Mouse (Mus musculus): ENCODE data around the gene Ak5.

Gene Ak5

DNA sequence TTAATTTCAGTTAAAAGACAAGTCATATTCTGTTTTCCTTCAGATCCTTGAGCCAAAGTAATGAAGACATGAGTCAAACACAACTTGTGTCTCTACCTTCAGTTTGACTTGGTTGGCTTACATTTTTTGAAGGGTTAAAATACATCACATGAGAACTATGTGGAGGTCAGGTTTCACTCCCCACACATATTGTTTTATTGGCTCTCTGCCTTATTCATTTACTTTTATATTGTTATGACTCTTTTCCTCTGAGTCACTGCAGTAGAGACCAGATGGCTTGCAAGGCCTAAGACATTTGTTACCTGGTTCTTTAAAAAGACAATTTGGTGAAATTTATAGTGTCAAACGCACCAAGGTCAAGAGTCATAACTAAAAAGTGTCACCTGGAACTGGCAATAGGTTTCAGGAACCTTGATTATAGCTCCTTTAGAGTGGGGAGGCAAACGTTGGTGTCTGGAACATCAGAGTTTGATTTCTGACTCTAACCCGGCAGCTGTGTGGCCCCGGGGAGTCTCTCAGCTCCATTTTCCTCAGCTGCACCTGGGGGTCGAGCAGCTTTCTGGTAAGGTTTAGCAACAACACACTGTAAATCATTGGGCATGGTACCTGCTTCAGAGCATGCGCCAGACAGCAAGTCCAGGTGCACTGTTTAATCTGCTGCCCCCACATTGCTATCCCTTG lies 145.4 kb downstream of the Ak5 start:
- no peak for ATAC-seq (ENCODE audit: insufficient number of reproducible peaks, low FRiP score, low TSS enrichment)

DNA sequence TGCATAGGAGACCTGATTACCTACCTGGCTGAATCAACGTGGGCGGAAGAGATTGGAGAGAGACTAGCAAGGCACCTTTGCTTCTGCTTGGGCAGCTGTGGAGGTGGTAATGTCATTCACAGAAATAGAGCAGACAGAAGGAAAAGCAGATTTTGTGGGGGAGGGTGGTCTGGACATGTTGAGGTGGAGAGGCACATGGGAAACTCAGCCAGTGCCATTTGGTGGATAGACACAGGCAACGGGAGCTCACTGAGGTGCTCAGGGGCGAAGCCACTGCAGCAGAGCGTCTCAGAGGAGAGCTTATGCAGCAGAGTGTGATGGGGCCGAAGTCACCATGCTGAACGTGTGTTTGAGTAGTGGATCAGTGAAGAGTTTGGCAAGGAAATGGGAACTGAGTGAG lies 147.1 kb downstream of the Ak5 start:
- no peak for ATAC-seq (ENCODE audit: insufficient number of reproducible peaks, low FRiP score, low TSS enrichment)

DNA sequence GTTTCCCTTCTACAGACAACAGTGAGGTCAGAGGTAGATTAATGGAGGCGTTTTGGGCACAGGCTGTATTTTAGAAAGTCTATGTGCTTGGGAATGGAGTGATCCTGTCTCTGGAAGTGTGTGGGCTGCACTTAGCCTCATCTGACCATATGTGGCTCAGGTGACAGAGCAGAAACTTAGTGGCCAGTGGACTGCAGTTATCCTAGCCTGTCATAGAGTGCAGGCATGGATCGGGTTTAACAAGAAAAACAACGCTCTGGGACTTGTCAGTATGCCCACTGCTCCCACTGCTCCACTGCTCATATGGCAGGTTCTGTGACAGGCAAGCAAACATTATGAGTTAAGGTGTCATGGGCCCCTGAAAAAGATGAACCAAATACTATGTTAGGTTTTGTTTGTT lies 148.1 kb downstream of the Ak5 start:
- no peak for ATAC-seq (ENCODE audit: insufficient number of reproducible peaks, low FRiP score, low TSS enrichment)

DNA sequence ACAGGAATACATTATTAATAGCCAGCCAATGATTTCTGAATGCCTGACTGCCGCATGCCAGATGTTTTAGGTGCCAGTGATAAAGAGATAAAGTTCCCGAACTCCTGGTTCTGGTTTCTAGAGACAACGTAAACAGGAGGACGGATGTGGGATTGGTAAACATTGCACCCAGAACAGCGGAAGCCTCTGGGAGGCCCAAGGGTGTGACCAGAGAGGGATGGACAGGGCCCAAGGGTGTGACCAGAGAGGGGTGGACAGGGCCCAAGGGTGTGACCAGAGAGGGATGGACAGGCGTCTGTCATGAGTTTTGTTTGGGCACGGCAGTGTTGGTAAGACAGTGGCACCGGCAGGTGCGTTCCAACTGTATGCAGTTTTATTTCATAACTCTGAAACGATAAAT lies 148.6 kb downstream of the Ak5 start:
- no peak for ATAC-seq (ENCODE audit: insufficient number of reproducible peaks, low FRiP score, low TSS enrichment)

DNA sequence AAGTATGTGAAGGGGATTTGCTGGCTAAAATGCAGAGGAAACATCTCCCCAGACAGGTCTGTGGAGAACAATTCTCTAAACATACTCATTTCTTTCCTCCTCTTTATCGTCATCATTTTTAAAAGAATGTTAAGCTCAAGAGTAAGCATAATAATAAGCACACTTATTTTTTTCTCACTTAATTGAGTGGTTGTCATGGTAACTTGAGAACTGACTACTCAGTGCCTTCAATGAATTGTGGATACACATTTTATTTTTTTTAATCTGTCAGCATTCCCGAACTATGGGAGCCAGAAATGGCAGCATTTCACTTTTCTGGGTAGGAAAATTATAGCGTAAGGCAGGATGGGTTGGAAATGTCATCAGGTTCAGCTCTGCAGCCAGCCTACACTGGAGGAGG lies 151.6 kb downstream of the Ak5 start:
- ATAC-seq (ENCODE audit: insufficient number of reproducible peaks, low FRiP score, low TSS enrichment) = no peak

GRCm38 (mm10) chr3:152515959-152516358 lies 152.2 kb downstream of the Ak5 start:
- no peak for ATAC-seq (ENCODE audit: insufficient number of reproducible peaks, low FRiP score, low TSS enrichment)

- ATAC-seq (ENCODE audit: insufficient number of reproducible peaks, low FRiP score, low TSS enrichment) = no peak
Measured at GRCm38 (mm10) chr3:152512517-152512916, 155.6 kb downstream of the Ak5 start.

DNA sequence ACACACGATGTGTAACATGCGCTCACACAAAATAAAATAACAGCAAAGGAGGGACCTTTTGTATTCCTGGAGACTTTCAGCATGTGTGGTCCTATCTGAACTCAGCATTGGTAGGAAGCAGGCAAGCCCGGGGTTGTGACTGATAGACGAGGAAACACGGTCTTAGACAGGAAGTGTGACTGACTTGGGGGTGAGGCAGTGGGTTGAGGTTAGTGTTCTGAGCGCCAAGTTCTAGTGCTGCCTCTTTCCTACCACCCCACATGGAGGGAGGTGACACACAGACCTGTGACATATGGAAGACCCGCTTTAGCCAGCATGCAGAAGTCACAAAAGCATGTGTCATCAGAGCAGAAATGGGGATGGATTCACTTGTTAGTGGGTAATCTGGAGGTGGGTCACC lies 158.9 kb downstream of the Ak5 start:
- no peak for ATAC-seq (ENCODE audit: insufficient number of reproducible peaks, low FRiP score, low TSS enrichment)

DNA sequence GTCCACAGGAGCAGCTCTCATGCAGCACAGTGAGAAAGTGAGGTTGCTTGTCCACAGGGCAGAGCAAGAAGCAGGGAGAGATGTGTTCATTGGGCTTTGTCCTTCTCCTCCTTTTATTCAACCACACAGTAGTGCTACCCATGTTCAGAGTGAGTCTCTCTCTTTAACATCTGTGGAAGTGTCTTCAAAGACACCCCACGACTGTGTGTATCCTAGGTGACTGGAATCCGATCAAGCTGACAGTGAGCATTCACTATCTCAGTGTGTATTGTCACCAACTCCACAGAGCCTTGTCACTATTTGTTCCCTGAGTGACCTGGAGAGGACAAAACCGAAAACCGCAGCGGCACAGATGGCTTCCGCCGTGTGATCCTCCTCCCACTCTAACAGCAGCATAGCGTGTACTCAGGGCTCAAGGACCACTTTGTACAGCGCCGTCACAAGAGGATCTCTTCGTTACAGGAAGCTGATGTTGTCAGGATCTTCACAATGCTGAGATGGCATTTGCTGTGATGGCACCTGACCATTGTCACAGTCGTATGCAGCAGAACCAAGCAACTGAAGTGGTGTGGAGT lies 159.7 kb downstream of the Ak5 start:
- no peak for ATAC-seq (ENCODE audit: insufficient number of reproducible peaks, low FRiP score, low TSS enrichment)

GRCm38 (mm10) chr3:152507900-152508299 lies 160.3 kb downstream of the Ak5 start:
- no peak for ATAC-seq (ENCODE audit: insufficient number of reproducible peaks, low FRiP score, low TSS enrichment)

DNA sequence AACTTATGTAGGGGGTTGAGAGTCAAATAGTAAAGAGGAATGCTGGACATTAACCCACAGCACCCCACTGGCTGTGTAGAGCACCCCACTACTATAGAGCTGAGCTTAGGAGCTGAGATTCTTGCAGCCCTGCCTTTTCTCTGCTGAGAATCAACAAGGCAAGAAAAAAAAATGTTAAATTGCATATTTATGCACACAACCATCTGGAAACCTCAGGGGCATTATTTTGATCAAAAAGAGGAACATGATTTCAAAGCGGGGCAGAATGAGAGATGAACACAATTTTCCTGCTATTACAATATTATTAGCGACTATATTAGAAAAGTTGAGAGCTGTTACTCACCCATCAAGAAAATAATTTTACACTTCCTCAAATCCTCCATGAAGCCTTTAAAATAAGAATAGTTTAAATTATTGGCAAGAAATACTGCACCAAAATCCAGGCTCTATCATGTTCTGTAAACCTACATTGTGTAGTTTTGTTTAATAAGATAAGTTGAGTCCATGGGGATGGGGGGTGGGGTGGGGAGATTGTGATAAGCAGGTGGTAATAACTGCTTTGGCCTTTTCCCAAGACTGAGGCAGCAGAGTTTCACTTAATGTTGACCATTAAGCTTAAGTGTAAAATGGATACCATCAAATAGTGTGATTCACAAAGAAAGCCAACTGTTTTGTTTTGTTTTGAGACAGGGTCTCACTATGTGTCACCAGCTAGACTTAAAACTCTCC lies 169.0 kb downstream of the Ak5 start:
- ATAC-seq (ENCODE audit: insufficient number of reproducible peaks, low FRiP score, low TSS enrichment) = no peak

DNA sequence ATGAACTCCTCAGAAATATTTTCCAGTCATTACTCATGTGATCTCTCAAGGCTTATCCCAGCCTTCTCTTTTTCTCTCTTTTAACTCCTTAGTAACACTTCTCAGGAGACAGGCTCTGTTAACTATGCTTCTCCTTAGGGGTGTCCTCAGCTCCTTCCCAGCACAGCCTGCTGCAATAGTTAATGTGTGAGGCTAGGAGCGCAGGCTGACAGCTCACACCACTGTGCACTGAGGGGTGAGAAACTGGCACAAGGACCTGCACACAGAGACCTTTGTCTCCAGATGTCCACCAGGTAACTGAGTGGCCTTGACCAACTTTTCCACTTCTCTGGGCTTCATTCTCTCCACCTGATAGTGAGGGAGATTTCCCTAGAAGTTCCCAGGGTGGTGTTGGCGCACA lies 170.3 kb downstream of the Ak5 start:
- ATAC-seq (ENCODE audit: insufficient number of reproducible peaks, low FRiP score, low TSS enrichment) = no peak

- no peak for ATAC-seq (ENCODE audit: insufficient number of reproducible peaks, low FRiP score, low TSS enrichment)
Measured at GRCm38 (mm10) chr3:152497084-152497483, 171.1 kb downstream of the Ak5 start.

GRCm38 (mm10) chr3:152495415-152495898 lies 172.7 kb downstream of the Ak5 start:
- no peak for ATAC-seq (ENCODE audit: insufficient number of reproducible peaks, low FRiP score, low TSS enrichment)

DNA sequence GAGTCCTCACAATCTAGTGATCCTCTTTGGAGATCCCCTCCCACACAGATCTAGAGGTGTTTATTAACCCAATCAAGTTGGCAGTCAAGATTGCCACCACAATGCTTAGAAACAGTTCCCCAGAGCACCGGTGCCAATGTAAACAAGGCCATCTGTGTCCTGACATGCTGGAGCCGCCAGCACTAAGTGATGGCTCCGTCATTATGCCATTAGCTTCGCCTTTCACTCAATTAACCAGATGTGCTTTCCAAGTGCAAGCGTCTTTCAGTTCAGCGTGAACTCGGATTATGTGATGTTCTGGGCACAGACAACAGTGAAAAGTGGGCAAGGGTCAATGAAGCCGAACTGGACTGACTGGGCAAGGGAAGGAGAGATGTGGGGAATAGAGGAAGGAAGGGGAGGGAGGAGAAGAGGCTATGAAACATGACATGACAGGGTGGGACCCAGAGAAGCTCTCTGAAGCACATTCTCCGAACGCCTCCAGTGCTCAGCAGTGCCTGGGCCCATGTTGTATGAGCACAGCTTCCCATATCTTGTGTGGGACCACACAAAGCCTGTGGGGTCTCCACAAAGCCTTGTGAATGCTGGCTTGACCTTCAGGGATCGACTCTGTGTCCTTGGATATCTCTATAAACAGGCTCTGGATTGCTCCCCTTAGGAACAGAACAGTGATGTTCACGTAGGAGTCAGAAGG lies 173.3 kb downstream of the Ak5 start:
- no peak for ATAC-seq (ENCODE audit: insufficient number of reproducible peaks, low FRiP score, low TSS enrichment)

DNA sequence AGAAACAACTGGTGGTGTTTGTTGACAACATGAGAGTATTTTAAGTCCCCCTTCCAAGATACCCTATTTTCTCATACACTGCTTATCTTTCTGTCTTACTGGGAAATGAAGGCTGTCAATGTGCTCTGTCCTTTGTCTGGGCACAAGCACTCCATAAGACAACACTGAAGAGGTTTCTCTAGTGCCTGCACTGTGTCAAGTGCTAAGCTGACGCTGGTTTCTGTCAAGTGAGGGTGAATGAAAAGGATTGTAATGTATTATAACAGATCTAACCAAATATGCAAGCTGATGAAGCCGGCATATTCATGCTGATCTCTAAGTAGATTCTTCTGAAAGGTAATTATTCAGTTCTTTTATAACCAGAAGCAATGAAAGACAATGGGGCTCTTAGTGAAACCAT lies 174.3 kb downstream of the Ak5 start:
- no peak for ATAC-seq (ENCODE audit: insufficient number of reproducible peaks, low FRiP score, low TSS enrichment)

DNA sequence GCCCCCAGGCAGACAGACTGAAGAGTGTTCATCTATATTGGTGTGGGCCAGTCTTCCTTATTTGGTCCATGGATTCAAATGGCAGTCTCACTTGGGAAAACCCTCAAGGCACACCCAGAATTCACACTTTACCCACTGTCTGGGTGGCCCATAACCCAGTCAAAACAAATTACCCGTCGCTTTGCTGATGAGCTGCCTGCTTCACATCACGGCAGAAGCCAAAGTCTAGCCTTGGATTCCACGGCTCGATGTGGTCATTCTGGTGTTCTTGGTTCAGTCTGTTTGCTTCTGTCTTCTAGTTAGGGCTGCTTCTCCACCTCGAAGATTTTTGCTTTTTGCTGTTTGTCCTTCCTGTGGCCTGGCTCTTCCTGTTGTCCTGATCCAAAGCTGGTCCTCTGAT lies 175.9 kb downstream of the Ak5 start:
- no peak for ATAC-seq (ENCODE audit: insufficient number of reproducible peaks, low FRiP score, low TSS enrichment)

- no peak for ATAC-seq (ENCODE audit: insufficient number of reproducible peaks, low FRiP score, low TSS enrichment)
Measured at GRCm38 (mm10) chr3:152490423-152490822, 177.7 kb downstream of the Ak5 start.

GRCm38 (mm10) chr3:152488964-152489363 lies 179.2 kb downstream of the Ak5 start:
- ATAC-seq (ENCODE audit: insufficient number of reproducible peaks, low FRiP score, low TSS enrichment) = no peak

- ATAC-seq (ENCODE audit: insufficient number of reproducible peaks, low FRiP score, low TSS enrichment) = no peak
Measured at GRCm38 (mm10) chr3:152484206-152484605, 184.0 kb downstream of the Ak5 start.

- ATAC-seq (ENCODE audit: insufficient number of reproducible peaks, low FRiP score, low TSS enrichment) = no peak
Measured at GRCm38 (mm10) chr3:152483800-152484199, 184.4 kb downstream of the Ak5 start.
